Mouse (Mus musculus): ENCODE measurements around the gene Rprml.
A peak's percentile ranks its signal among the peaks of the same experiment; 100 is the strongest.

Rprml gene

DNA sequence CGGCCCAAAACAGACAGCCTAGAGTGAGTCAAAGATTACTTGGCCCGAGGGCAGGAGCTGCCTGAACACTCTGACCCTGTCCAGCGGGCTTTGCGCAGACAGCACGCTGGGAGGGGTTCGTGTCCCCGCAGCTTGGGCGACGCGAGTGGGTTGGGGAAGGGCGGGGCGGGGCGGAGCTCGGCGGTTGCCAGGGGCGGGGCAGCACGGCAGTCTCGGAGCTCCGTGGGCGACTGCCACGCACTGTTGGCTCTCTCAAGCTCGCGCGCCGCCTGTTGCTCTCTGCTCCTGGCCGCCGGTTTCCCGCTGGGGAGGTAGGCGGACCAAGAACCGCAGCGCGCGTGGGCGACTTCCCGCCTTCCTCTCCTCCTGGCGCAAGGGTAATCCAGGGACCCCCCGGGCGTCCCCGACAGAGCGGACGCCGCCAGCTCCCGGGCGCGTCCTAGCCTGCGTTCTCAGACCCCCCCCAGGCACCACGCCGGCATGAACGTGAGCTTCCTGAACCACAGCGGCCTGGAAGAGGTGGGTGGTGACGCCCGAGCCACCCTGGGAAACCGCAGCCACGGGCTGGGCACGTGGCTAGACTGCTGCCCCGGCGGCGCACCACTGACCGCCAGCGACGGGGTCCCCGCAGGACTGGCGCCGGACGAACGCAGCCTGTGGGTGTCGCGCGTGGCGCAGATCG lies at the start of gene Rprml:
Gene Rprml, plus strand, starts transcription at position 270 of the 682 bp plus-strand sequence.
- peak; percentile 13 to 22 for DNase-seq

- no peak for DNase-seq
These were observed 42.8 kb upstream of the Rprml start for GRCm38 (mm10) chr11:103606611-103607010.

DNA sequence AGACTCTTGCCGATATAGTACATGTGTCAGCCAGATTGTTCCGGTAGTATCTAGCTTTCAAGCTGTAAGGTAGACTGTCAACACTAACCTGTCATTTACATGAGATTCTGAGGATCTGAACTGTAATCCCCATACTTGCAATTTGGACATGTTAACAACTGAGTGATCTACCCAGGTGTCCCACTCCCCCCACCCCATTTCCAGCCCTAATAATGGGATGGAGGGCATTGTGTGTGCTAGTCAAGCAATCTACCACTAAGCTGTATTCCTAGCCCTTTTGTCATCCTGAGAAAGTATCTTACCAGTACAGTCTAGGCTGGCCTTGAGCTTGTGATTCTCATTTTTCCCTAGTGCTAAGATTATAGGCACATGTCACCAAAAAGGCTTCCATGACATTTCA lies 38.6 kb upstream of the Rprml start:
- DNase-seq, result no peak

DNA sequence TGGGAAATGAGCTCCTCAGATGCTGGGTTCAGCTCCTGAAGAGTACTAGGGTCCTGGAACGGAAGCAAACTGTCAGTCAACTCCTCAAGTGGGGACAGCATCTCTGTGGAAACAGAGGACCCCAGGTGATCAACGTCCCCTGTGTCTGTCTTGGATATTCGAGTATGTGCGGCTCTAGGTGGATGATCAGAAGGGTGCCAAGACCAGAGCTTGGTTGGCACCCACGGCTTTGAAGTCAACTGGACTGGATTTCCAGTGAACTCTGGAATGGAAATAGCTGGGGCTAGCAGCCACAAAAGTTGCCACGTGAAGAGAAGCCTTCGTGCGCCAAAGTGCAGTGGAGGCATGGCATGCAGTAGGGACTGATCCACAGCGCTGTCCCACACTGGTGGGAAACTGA lies 28.3 kb upstream of the Rprml start, which contains the start of gene Gm884:
Gene Gm884, minus strand, starts transcription at position 101 of the 400 bp plus-strand sequence.
- no peak for DNase-seq

- DNase-seq, result no peak
These were observed 21.9 kb upstream of the Rprml start for GRCm38 (mm10) chr11:103627453-103627852.

GRCm38 (mm10) chr11:103634806-103635205 lies 14.6 kb upstream of the Rprml start:
- no peak for DNase-seq

GRCm38 (mm10) chr11:103635481-103635880 lies 13.9 kb upstream of the Rprml start:
- DNase-seq, result no peak

DNA sequence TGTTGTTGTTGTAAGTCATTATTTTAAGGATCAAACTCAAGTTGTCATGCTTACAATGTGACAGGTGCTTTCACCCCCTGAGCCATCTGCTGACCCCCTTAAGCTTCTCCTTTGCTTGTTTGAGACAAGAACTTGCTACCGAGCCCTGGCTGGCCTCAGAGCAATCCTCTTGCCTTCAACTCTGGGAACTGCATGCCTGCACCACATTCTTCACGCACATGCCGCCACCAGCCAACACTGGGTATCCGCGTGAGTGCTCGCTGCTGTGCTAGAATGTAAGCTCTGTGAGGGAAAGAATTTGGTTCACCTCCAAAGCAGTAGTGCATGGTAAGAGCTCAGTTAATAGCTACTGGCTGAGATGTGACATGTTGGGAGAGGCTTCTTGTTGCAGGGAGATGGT lies 13.1 kb upstream of the Rprml start:
- DNase-seq, result no peak

DNA sequence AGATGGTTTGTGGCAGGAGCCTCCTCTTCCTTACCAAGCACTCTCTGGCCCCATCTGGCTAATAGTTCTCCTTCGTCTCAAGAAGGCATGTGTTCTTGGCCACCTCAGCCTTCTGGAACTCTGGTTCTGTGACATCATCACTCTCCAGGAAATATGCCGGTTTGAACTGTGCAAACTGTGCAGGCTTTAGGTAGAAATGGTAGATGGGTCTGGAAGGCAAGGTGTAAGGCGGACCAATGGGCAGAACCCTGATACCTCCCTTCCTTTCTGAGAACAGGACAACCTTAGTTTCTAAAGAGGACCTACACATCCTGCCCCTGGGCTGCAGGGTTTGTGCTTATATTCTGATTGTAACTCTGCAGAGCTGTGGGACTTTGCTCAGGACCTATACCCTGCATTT lies 10.6 kb upstream of the Rprml start, which contains the start of gene Lyzl6:
Gene Lyzl6, minus strand, starts transcription at position 101 of the 400 bp plus-strand sequence.
- no peak for DNase-seq

GRCm38 (mm10) chr11:103639407-103639946 lies 9.9 kb upstream of the Rprml start:
- DNase-seq, result peak; percentile 74 to 75

DNA sequence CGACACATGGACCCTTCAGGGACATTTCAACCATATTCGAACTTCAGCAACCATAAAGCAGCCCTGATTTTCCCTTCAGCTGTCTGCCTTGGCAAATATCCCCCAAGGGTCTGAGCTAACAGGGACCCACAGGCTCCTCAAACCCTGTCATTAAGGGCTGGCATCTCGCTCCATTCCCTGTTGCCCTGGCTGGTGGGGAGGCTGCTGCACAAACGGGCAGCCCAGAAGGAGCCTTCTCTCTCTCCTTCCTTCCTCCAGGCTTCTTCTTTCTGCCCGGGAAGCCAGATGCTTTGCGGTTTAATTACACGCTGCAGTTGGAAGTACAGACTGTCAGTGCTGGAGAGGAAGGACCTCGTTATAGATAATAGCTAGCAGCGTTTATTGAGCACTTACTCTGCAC lies 6.2 kb upstream of the Rprml start:
- no peak for DNase-seq

DNA sequence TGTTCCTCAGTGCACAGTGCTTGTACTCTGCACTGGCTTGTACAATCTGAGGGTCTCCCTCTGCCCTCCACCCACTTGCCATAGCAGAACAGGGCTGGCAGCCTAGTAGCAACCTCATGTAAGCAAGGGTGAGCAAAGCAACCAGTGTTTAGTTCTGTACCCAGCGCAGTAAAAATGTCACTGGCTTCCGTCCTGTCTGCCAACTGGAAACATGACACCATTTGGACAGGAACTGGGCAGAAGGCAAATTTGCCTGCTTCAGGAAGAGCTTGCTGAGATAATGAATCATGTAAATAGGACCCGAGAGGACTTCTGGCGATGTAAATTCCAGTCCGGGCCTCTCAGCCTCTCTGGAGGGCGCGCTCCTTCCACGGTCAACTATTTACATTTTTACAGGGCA lies 3.6 kb upstream of the Rprml start:
- no peak for DNase-seq

DNA sequence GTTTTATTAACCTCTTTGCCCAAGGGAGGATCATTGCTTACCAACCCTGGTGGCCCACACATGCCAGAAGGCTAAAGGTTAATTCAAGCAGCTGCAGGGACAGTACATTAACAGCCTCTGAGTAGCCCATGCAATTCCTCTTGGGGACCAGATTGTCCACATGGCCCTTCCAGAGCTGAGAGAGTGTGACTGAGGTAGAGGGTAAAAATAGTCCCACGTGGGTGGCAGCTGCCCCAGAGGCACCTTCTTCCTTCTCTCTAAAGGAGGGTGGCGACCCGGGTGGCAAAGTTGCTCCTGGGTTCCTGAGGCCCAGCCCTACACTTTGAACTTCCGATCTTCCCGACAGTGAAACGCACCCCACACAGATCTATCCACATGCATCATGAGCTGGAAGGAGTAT lies 3.1 kb upstream of the Rprml start:
- no peak for DNase-seq

- peak; percentile 16 to 17 for DNase-seq
These were observed 1.3 kb upstream of the Rprml start for GRCm38 (mm10) chr11:103647921-103648620.

DNA sequence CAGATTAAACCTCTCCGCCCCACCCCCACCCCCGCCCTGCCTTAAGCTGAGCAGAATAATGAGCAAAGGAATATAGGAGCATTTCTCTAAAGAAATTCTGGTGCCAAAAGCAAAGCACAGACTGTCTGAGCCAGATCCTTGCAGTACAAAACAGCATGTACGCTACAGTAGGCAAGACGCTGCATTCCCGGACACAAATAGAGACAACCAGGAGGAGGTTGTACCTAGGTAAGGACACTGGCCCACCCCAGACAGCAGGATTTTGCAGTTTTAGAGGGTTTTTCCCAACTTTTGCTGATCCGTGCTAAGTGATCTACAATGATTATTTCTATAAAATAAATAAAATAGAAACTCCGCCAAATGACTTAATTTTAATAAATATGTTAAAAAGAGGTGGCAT lies 714 bp upstream of the Rprml start:
- DNase-seq, result no peak

DNA sequence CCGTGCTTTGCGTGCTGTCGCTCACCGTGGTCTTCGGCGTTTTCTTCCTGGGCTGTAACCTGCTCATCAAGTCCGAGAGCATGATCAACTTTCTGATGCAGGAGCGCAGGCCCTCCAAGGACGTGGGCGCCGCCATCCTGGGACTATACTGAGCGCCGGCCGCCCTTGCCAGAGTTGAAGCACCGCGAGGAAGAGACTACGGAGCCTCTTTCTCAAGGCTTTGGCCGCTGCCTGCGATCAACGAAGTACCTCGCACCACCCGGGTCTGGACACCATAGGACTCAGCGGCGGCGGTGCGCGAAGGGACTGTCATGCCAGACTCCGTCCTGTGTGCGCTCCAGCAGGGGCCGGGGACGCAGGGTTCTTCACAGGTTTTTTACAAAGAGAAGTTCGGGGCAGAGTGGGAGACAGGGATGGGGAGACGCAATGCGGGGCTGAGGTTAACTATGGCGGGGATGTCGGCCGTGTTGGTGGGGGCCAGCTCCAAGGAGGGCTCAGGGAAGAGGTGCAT lies 668 bp downstream of the Rprml start:
- peak; percentile 14 to 20 for DNase-seq

GRCm38 (mm10) chr11:103651426-103651825 lies 2.1 kb downstream of the Rprml start:
- DNase-seq, result no peak

DNA sequence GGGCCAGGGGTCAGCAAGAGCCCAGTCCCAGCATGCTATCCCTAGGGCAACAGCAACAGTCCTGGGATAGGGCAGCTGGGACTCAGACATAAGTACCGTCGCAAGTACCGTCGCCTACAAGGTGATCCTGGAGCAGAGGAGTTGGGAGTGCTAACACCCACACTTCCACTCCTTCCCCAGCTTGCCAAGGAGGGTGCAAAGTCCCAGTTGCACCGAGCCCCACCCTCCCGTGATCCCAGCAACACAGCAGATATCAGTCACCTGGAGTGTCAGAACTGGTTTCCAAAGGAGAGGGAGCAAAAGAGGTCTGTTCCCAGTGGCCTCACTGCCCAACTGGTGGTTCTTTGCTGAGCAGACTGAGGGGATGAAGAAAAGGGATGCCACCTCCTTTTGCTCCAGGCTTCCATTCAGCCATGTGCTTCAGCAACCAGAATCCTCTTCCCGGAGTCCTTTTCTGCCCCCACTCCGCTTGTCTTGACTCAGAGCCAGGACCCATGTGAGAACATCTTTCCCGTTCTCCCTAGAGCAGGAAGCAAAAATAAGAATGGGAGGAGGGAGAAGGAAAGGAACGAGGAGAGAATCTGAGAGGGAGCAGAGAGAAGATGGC lies 4.1 kb downstream of the Rprml start:
- DNase-seq, result no peak

DNA sequence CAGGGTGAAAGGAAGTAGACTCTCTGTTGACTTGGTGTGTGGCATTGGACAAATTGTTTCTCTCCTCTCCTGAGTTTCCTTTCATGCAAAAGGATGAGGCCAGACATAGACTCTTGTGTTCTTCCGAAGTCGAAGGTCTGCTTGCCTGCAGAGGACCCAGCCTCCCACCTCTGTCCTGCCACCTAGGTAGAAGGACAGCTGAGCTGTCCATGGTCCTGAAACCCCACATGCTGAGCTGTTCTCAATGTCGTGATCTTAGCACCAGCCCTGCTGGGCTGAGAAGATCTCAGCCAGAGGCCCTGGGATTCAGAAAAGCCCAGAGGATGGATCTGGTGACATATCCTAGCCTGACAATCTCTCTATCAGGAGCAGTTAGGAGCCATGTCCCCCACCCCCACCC lies 7.2 kb downstream of the Rprml start:
- peak; percentile 85 to 87 for DNase-seq

DNA sequence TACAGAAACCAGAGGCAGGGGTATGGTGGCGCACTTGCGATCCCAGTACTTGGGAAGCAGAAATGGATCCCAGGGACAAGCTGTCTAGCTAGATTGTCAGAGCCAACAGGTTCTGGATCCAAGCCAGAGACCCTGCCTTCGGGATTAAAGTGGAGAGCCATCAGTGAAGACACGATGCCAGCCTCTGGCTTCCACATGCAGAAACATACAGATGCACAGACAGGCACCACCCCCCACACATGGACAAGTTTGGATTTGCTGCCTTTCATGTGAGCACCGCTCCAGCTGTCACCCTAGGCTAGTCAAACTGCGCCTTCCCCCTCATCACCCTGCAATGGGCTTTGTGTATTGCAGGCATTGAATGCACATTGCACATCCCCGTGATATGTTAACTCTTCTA lies 8.8 kb downstream of the Rprml start:
- no peak for DNase-seq

GRCm38 (mm10) chr11:103661863-103662262 lies 12.5 kb downstream of the Rprml start:
- no peak for DNase-seq

DNA sequence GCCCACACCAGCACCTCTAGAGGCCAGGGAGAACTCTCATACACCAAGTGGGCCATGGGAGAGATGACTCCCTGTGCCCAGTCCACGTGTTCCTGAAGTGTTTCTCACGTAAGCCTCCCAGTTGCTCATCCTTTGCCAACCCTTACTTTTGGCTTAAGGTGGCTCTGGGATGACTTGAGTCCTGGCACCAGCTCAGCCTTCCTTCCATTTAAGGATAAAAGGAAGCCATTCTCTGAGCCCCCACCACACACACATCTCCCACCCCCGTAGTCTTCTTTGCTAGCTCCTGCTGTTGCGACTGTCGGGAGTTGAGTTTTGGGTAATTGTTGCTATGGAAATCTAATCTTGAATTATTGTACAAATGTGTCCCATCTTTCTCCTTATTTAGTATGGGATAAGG lies 13.2 kb downstream of the Rprml start:
- no peak for DNase-seq

DNA sequence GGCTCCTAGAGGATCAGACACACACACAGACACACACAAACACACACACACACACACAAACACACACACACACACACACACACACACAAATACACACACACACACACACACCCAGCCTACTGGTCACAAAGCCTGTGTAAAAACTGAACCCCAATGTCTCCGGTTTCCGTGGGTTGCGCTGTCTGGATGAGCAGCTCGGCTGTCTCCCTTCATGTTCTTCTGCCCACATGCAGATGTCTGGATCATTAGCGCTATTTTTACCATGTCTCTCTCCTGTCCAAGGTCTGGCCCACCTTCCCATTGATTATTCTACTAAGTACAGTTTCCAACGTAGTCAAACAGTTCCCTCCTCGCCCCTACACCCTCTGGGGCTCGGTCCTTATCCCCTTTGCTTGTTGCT lies 13.7 kb downstream of the Rprml start:
- no peak for DNase-seq

All from kidney, postnatal 4 days (tissue).